Comparison of ENCODE assay signal across 7 mouse cellular contexts in genomic region chr1:134045971-134046370, GRCm38 (mm10). TPM values are rescaled to one million over a fixed set of nuclear protein-coding genes. Genes with fewer than 3 reads are reported as not detected.
DNase-seq lines count a peak whose midpoint lies in the region; TF ChIP-seq lines count a peak whose summit lies in the region.

No protein-coding gene starts in this region.

- intact Hi-C loops in left cerebral cortex, postnatal 25 days (cut with DNase I) = loop anchor here (1.0 to 5.0 kb wide), 3 partner anchors 85 to 414 kb away; no protein-coding TSS in a partner anchor

- no peaks in the 10 kb centered on the region for H3K27me3 ChIP-seq in small intestine, adult 2 months (ENCODE audit: control insufficient read depth, insufficient read depth, low read length)

- TF ChIP-seq POLR2A in small intestine, adult 2 months (IDR thresholded peaks at IDR 0.05; ENCODE audit: low read depth, low read length) = no peak

- H3K4me1 ChIP-seq in small intestine, adult 2 months (ENCODE audit: control insufficient read depth, insufficient read depth, insufficient read length, low read length) = no peaks in the 10 kb centered on the region

- DNase-seq in adrenal gland, adult 8-10 months = peak; percentile 63
- peak; percentile 79 for DNase-seq in embryo, embryonic 10 days (ENCODE audit: low spot score)
- peak; percentile 63 for DNase-seq in gastrocnemius, postnatal 25 days
- DNase-seq in induced T-regulatory cell, adult 2 months (ENCODE audit: low read depth) = peak; percentile 72
- peak; percentile 78 to 85 for DNase-seq in left cerebral cortex, postnatal 25 days (ENCODE audit: low spot score in 2 of 2)
- DNase-seq in mesoderm, embryonic 11.5 days (ENCODE audit: low read depth, low spot score) = peak; percentile 83

- no peak overlapping the region for H3K4me3 ChIP-seq in small intestine, adult 2 months (ENCODE audit: low read depth, low read length)

- H3K36me3 ChIP-seq in small intestine, adult 2 months (ENCODE audit: control insufficient read depth, insufficient read depth, low read length) = no peaks in the 10 kb centered on the region

- H3K27ac ChIP-seq in small intestine, adult 2 months (ENCODE audit: insufficient read depth, low read depth, low read length) = no peak overlapping the region

- WGBS in small intestine, adult 2 months = 9% methylated on average over 9 of the region's 9 CpGs

- TF ChIP-seq CTCF in small intestine, adult 2 months (IDR thresholded peaks at IDR 0.05; ENCODE audit: extremely low read depth, insufficient read length, insufficient replicate concordance, low read depth, low read length) = peak; percentile 83; the same call in 1 of the 2 replicates

RNA-seq across cellular contexts. Expression of gene Fmod, which starts 8.9 kb away (rescaled TPM):
- 10 to 100 TPM in 1 of 4 experiments, 1 to 10 TPM in 3; 6.9 to 10.7 (median 7.7) TPM for total RNA-seq in adrenal gland, adult 8-10 months (2022)
- total RNA-seq in gastrocnemius, postnatal 25 days (2021) = 100 to 1,000 TPM in 1 of 2 experiments, 10 to 100 TPM in 1; 33.0 to 107 TPM
- 10 to 100 TPM; 17.0 to 22.0 TPM for total RNA-seq in left cerebral cortex, postnatal 25 days (2021)
- polyA plus RNA-seq in small intestine, adult 2 months (2012; rRNA removed) = 0.48 and 0.86 TPM in 2 replicates

RNA-seq across cellular contexts. Expression of gene Btg2, which starts 32.9 kb away (rescaled TPM):
- total RNA-seq in adrenal gland, adult 8-10 months (2022) = 10 to 100 TPM; 28.1 to 56.5 (median 50.6) TPM
- 10 to 100 TPM; 15.1 to 27.0 TPM for total RNA-seq in gastrocnemius, postnatal 25 days (2021)
- 10 to 100 TPM; 15.1 to 29.0 TPM for total RNA-seq in left cerebral cortex, postnatal 25 days (2021)
- 18.0 and 73.7 TPM in 2 replicates for polyA plus RNA-seq in small intestine, adult 2 months (2012; rRNA removed)
